Mouse (Mus musculus) olfactory bulb, adult 2 months (tissue): Measurements from ENCODE around the gene Camkmt.

Source experiments
- CTCF ChIP-seq: fragments of 200-500 bp; IDR thresholded peaks from 2 replicates; pipeline ENCODE4 v1.5.1; 2012; ENCODE audit warnings: low read depth, mild to moderate bottlenecking, low read length, moderate library complexity; ENCODE audit not compliant: insufficient read depth
- POLR2A ChIP-seq: fragments of 200-500 bp; IDR thresholded peaks from 2 replicates; pipeline ENCODE4 v1.6.1; 2012; ENCODE audit warnings: mild to moderate bottlenecking, low read depth, low read length, moderate library complexity; ENCODE audit not compliant: insufficient read depth

DNA sequence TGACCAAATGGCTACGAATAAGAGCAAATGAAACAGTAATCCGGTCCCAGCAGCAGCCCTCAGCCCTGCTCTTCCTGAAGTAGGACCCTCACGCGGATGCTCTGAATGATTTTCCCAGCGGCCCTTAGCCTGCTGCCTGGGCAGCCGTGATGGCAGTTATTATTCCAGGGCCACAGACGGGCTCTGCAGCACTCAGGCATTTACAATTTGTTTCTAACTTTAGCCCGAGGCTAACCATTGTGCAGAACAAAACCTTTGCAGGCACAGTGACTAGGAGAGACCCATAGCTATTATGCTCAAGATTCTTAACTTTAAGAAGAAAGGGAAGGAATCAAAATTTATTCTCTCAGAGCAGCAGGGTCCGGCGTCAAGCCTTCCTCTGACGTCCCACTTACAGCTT lies 18.0 kb upstream of the Camkmt start:
- TF ChIP-seq CTCF = no peak
- TF ChIP-seq POLR2A = no peak
